Mouse (Mus musculus) kidney, adult 2 months (tissue): Measurements from ENCODE around the gene Ube2g2. TPM values are rescaled to one million over a fixed set of nuclear protein-coding genes. Genes with fewer than 3 reads are reported as not detected.

Experiments used
- DNase-seq: peaks from one replicate; pipeline ENCODE4 v3.0.0; 2021
- H3K27ac ChIP-seq: fragments of 200-500 bp; 2 replicates; pipeline ENCODE4 v1.5.1; 2012; ENCODE audit warnings: low read depth, low read length, control low read depth, inconsistent platforms; ENCODE audit not compliant: insufficient read depth
- H3K27me3 ChIP-seq: fragments of 200-500 bp; replicated peaks from 2 replicates; pipeline ENCODE4 v1.6.1; 2012; ENCODE audit warnings: mild to moderate bottlenecking, moderate library complexity, low read length, inconsistent platforms; ENCODE audit not compliant: control insufficient read depth, insufficient read depth
- H3K36me3 ChIP-seq: fragments of 200-500 bp; 2 replicates; pipeline ENCODE4 v1.6.1; 2012; ENCODE audit warnings: mild to moderate bottlenecking, moderate library complexity, low read length, inconsistent platforms; ENCODE audit not compliant: control insufficient read depth, insufficient read depth
- H3K4me1 ChIP-seq: fragments of 200-500 bp; 2 replicates; pipeline ENCODE4 v1.6.1; 2011; ENCODE audit warnings: low read length; ENCODE audit not compliant: control insufficient read depth, insufficient read depth
- H3K4me3 ChIP-seq: fragments of 200-500 bp; 2 replicates; pipeline ENCODE4 v1.5.1; 2011; ENCODE audit warnings: mild to moderate bottlenecking, low read depth, low read length, control low read depth; ENCODE audit not compliant: insufficient read depth
- CTCF ChIP-seq: fragments of 200-500 bp; conservative IDR thresholded peaks from 2 replicates; pipeline ENCODE4 v1.5.1; 2011; ENCODE audit warnings: low read depth, mild to moderate bottlenecking, control low read depth, low read length, moderate library complexity, mixed read lengths; ENCODE audit not compliant: insufficient read depth, insufficient read length
- POLR2A ChIP-seq: fragments of 200-500 bp; IDR thresholded peaks from one replicate; pipeline ENCODE4 v1.6.1; 2011; ENCODE audit warnings: low read depth, low read length, control low read depth
- WGBS: fragments of 180-500 bp; shearing (Covaris S2); methylation state at CpG from one replicate; pipeline ENCODE4 v1.1.7; 2018; 5-methylcytosine and 5-hydroxymethylcytosine counted together
- polyA plus RNA-seq: library from polyadenylated mRNA; depleted of rRNA; stranded (reverse); fragments of >200 nt; gene quantifications from 2 replicates; pipeline ENCODE4 v1.2.3, GENCODE M21; 2012

Ube2g2 gene
- polyA plus RNA-seq, 1 experiment: 33.8 TPM

DNA sequence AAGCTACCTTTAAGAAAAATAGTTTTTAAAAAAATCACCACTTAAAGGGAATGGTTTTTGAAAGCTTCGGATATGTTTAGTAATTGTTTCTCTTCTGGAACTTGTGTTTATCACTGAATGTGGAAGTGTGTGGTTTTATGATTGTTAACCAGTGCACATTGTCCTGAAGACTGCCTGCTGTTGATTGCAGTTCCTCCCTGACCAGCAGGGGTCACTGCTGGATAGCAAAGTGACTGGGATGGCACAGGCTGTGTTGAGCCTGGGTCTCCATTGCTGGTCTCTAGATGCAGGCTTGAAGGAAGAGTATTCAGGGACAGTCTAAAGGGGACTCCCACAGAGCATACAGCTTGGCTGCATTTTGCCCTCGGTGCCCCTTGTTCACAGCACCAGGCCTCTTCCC lies 5.4 kb downstream of the Ube2g2 start:
- Histone ChIP-seq H3K27me3 (no peaks in the 10 kb centered on the region), H3K27ac (no peak overlapping the region), H3K4me1 (peaks cover 29% of the 10 kb centered on the region), H3K4me3 (no peak overlapping the region), H3K36me3 (no peaks in the 10 kb centered on the region)
- WGBS: 39% methylated on average over 2 of the region's 2 CpGs
- DNase-seq: peak; percentile 86
- no peak for TF ChIP-seq POLR2A
- TF ChIP-seq CTCF: peak; percentile 99

DNA sequence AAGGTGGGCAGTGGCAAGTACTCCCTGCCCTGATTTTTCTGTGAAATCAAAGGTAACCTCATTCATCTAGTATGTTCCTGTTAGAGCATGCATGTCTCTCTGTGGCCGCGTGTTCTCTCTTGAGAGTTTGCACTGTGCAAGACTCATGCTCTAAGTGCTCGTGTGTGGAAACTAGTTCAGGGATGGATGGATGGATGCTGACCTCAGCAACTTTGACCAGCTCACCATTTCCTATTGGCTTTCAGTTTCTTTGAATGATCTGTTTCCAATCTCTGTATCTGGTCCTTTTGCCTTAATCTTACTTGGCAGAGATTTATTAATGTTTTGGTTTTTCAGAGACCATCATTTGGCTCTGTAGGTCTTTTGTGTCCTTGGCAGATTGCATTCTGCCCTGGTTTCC lies 7.1 kb downstream of the Ube2g2 start:
- WGBS: 62% methylated on average over 3 of the region's 3 CpGs
- no peak for TF ChIP-seq POLR2A
- no peak for TF ChIP-seq CTCF
- no peak overlapping the region for H3K27ac ChIP-seq
- no peaks in the 10 kb centered on the region for H3K36me3 ChIP-seq
- H3K4me3 ChIP-seq: no peak overlapping the region
- DNase-seq: no peak
- peaks cover 25% of the 10 kb centered on the region for H3K4me1 ChIP-seq
- no peaks in the 10 kb centered on the region for H3K27me3 ChIP-seq

DNA sequence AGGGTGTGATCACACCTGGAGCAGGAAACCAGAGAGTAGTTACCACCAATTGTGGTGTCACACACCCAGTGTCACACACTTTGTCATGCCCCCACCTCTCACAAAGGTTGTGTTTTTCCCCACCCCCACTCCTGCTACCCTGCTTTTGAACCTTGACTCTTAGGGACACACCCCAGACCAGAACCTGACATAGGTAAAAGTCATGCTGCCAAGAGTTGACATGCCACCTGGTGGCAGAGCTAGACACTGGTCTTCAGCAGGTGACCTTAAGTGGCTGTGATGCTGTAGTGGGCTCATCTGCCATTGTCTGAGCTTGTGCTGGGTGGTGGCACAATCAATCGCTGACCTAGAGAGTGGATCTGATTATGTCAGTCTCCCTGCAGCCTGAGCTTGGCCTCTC lies 7.9 kb downstream of the Ube2g2 start:
- TF ChIP-seq CTCF (peak; percentile 49), POLR2A (no peak)
- Histone ChIP-seq H3K4me1 (peaks cover 23% of the 10 kb centered on the region), H3K27ac (no peak overlapping the region), H3K4me3 (no peak overlapping the region), H3K36me3 (no peaks in the 10 kb centered on the region), H3K27me3 (no peaks in the 10 kb centered on the region)
- DNase-seq: peak; percentile 33
- WGBS: 60% methylated on average over 1 of the region's 1 CpGs

DNA sequence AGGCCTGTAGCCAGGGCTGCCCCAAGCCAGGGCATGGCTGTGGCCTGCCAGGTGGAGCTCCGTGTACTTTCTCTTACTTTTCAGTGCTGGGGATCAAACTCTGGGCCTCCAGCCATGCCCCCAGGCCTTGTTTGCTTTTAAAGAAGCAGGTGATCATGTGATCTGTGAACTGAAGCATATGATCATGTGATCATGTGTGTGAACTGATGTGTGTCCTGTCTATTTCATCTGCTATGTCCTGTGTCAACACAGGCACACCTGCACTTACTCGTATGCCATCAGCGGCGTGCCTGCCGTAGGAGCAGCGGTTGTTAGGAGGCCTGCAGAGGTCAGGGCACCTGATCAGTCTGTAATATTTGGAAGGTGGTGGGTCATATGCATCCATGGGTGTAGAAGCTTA lies 11.9 kb downstream of the Ube2g2 start:
- Histone ChIP-seq H3K36me3 (no peaks in the 10 kb centered on the region), H3K4me3 (no peak overlapping the region), H3K27ac (no peak overlapping the region), H3K27me3 (no peaks in the 10 kb centered on the region), H3K4me1 (peaks cover 13% of the 10 kb centered on the region)
- DNase-seq: peak; percentile 43
- no peak for TF ChIP-seq CTCF
- no peak for TF ChIP-seq POLR2A
- 66% methylated on average over 6 of the region's 6 CpGs for WGBS

DNA sequence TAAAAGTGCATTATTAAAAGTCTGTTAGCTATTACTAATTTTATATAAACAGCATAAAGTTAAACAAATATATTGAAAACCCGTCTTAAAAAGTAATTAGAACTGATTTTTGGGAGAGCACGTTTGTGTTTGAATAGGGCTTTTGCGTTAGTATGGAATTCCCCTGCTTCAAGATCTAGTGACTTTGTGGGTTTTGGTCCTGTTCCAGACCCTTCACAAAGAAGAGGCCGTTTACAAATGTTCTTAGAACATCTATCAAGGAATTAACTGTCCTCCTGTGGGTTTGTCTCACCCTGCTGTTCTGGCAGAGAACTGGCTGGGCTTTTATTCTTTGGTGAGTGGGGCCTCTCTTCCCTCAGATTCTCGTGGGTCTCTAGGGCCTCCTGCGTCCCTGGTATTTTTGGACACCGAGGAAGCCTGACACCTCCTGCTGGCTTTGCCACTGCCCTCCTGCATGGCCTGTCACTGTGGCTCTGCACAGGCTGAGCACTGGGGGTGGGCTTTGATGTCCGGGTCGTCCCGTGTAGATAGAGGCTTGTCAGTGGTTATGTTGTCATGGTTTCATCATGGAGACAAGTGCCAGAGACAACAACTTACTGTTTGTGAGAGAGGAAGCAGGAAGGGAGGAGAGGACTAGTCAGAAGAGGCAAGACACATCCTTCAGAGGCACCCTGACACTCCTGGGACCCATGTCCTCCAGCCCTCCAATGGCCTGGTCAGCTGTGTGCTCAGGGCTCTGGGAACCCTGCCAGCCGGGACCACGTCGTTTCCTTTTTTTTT lies 12.6 kb downstream of the Ube2g2 start:
- peak overlapping the region; percentile 53 for H3K27ac ChIP-seq
- 48% methylated on average over 13 of the region's 13 CpGs for WGBS
- TF ChIP-seq CTCF (no peak), POLR2A (no peak)
- no peaks in the 10 kb centered on the region for H3K36me3 ChIP-seq
- peak; percentile 52 for DNase-seq
- H3K4me1 ChIP-seq: peaks cover 13% of the 10 kb centered on the region
- H3K4me3 ChIP-seq: no peak overlapping the region
- no peaks in the 10 kb centered on the region for H3K27me3 ChIP-seq

DNA sequence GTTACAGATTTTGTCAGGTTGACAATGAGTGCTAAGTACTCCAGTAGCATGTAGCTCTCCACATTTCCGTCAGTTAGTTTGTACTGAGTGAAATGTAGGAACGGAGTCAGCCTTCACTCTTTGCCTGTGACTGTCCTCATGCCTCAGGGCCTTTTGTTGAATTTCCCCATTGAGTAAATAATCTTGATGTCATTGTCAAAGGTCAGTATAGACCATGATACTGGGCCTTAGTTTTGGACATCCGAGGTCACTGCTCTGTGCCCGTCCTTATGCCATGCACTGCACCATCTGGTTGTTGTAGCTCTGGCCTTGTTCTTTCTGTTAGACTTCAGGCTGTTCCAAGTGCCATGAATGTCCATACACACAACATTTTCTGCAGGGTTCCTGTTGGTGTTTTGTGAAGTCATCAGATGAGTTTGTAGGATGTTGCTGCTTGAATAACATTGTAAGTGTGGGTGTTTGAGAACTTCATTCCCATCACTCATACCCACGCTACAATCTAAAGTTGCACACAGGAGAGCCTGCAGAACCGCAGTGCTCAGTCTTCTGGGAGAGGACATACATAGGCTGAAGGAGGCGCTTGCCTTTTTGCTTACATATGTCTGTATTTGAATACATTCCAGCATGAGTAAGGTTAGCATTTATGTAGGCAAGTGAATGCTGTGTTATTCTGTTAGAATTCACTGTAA lies 14.3 kb downstream of the Ube2g2 start:
- WGBS: 91% methylated on average over 7 of the region's 7 CpGs
- Histone ChIP-seq H3K27ac (no peak overlapping the region), H3K4me3 (no peak overlapping the region), H3K4me1 (peaks cover 9% of the 10 kb centered on the region; the same call in 1 of the 2 replicates), H3K27me3 (no peaks in the 10 kb centered on the region), H3K36me3 (no peaks in the 10 kb centered on the region)
- TF ChIP-seq CTCF: no peak
- no peak for TF ChIP-seq POLR2A
- DNase-seq: no peak

DNA sequence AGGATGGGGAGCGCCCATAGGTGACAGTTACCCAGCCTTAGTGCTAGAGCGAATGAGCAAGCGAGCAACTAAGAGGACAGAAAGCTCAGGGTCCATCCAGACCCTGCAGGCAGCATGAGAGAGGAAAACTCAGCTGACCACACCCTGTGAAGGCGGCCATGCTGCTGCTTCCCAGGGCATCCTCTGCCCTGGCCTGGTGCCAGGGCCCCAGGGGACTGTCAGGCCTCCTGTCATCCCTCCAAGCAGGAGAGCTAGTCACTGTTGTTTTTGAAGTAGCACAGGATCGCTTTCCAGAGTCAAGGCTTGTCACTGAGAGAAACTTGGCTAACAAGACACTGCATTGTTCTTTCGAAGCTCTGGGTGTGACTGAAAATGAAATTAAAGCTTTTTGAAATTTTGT lies 16.9 kb downstream of the Ube2g2 start:
- H3K36me3 ChIP-seq: no peaks in the 10 kb centered on the region; the same call in 1 of the 2 replicates
- WGBS: 75% methylated on average over 6 of the region's 6 CpGs
- DNase-seq: peak; percentile 70

More for the DNA sequence above, 16.9 kb downstream of the Ube2g2 start:
- Histone ChIP-seq H3K4me1 (peaks cover 7% of the 10 kb centered on the region; the same call in 1 of the 2 replicates), H3K27ac (no peak overlapping the region), H3K4me3 (no peak overlapping the region), H3K27me3 (no peaks in the 10 kb centered on the region)
- TF ChIP-seq CTCF: no peak
- no peak for TF ChIP-seq POLR2A
